Mouse (Mus musculus) lung, postnatal 36 days (tissue): Measurements from ENCODE around the gene Eif4e2.
A peak's percentile ranks its signal among the peaks of the same experiment; 100 is the strongest.

ENCODE experiments used
- DNase-seq: peaks from one replicate; pipeline ENCODE4 v3.0.0; 2022; ENCODE audit warnings: mixed read lengths

Gene Eif4e2

DNA sequence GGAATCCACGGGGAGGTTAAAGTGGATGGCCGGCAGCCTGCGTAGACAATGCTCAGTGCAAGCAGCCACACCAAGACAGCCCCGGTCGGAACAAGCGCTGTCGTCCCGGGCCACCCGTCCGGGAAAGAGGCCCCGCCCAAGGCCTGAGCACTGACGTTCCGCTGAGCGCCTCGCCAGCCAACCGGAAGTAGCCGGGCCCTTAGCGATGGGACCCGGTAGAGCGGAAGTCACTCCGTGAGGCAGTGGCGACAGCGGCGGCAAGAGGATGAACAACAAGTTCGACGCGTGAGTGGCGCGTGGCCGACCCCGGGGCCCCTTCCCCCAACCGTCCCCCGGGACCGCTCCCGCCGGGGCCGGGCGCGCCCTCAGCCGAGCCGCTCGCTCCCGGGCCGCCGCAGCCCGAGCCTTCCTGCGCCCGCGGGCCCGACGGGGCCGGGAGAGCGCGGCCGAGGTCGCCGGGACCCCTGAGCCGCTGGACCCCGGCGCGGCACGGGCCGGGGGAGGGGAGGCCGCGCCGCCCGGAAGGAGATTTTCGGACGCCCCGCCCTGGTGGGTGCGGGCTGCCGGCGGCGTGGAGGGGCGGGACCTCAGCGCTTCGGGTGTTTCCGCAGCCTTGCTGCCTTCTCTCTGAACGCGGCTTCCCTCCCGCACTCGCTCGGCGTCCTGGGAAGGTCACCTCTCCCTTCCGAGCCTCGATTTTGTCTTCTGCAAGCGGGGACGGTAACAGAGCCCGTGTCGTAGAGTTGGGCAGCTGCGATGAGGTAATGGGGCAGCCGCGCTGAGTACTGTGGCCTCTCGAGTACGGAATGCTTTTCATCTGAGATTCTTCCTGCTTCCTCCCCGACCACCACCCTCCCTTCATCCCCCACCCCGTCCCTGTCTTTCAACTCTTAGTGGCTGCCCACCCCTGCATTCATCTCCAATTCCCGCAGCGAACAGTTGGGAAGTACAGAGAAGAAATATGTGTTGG lies at the start of gene Eif4e2:
Gene Eif4e2 (plus strand): TSS at position 180 of the 970 bp plus-strand sequence.
- peak; percentile 96 for DNase-seq

DNA sequence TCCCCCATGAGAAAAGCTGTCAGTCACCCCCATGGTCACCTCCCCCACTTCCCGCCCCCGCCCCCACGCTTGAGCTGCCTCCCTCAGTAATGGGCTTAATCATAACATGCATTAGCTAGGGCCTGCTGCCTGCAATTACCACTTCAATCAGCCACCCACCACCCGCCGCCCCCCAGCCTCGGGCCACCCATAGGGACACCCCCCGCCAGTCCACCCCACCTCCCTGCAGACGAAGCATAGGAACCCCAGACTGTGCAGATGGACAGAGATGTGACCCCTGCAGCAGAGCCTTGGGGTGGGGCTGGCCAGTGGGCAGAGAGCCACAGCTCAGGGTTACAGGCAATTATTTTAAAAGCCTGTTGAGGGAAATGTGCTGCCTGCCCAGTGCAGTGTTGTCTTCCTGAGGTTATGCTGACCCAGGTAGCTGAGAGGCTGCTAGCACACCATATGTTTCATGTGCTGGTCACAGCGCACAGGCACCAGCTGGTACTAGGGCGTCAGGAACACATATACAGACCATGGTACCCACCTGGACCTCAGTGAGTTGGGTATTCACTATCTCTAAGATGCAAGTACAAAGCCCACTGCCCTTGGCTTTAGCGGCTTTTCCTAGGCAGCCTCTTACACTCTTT lies 49.4 kb upstream of the Eif4e2 start:
- DNase-seq = no peak

DNA sequence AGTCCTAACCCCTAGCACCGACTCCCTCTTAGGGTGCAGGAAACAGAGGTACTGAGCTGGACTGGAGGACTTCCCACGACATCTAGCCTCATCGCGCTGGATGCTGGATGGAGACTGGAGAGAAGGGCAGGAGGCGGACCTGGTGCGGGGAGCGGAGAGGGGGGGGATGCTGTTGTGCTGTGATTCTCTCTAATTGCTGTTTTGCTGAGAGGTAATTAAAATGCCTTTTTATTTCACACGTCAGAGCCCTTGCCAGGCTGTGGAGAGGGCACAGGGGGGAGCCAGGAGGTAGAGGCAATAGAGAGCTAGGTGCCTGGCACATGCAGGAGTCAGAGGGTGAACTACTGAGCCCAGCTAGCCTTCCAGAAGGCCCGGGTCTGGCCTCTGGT lies 48.9 kb upstream of the Eif4e2 start:
- no peak for DNase-seq

DNA sequence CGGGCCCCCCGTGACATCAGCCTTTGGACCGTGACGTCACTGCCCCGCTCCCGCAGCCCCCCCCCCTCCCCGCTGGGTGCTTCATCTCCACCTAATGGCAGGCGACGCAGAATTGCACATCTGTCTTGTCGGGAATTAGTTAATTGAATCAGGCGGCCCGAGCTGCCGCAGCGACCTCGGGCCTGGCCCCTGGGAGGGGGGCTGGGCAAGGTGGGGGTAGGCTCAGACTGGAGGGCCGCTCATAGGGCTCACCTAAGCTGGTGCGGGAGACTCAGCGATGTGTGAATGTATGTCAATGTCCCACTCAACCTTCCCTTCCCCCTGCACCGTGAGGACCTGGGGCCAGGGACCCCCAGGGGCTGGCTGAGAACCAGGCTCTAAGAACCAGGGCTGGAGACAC lies 43.3 kb upstream of the Eif4e2 start:
- DNase-seq = no peak

DNA sequence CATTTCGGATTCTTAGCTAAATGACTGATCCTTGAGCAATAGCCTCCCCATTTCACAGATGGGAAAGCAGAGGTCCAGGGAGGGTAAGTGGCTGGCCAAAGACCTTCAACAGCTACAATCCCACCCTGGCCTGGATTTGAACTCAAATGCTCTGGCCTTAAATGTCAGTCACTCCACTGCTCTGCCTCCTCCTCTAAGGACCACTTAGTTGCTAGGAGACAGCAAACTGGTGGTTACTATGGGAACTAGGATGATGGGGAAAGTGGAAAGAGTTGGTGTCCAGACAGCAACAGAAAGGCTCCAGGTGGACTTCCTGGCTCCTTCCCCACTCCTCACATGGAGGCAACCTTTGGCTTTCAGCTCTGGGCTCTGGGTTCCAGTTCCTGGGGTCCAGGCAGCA lies 42.4 kb upstream of the Eif4e2 start:
- no peak for DNase-seq

DNA sequence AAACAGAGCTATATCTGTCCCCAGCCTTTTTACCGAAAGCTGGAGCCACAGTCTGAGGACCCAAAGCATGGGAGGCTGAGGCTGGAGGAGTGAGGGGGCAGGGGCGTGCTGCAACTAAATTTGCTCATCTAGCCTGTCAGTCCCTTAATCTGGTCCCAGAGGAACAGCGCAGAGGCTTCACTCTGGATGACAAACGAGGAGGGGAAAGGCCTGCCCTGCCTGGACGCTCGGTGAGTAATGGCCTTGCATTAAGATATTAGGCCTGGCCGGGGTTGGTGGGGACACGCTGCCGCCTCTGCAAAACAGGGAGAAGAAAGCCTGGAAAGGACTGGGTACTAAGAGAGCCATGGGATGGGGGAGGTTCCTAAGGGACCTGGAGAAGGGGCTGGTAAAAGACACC lies 41.4 kb upstream of the Eif4e2 start:
- no peak for DNase-seq

DNA sequence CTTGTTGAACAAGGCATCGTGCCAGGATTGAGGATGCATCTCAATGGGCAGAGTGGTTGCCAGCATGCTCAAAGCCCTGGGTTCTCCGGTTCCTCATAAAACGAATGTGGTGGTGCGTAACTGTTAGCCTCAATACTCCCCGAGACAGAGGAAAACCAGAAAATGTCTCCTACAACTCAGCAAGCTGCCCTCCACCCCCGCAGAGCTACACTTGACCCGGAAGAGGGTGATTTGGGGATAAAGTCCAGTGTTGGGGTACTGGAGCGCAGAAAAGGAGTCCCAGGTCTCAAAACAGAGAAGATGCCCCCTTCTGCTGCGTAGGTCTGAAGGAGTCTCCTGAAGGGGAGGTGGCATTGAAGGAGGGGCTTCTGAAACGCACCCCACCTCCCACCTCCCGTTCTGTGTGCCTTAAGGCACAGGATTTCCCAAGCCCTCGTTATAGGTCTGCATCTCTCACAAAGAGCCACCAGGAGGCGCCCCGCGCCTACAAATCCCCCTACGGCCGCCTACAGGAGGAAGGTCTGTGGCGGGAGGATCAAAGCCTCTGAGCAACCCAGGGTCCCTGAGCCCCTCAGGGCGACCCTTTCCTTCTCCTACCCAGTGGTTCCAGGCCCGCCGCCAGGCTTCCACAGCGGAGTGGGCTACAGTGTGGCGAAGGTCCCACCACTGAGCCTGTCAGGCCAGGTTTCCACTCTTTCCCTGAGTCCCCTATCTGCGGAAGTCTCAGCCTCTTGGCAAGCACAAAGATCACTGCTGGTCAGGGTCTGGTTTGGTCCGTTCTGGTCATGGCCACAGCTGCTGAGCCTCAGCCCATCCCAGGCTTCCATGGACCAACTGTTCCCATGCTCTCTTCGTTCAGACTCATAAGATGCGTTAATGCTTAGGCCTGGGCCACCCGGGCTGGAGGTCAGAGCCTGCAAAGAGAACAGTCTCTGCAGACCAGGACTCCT lies 39.4 kb upstream of the Eif4e2 start:
- peak; percentile 73 for DNase-seq

DNA sequence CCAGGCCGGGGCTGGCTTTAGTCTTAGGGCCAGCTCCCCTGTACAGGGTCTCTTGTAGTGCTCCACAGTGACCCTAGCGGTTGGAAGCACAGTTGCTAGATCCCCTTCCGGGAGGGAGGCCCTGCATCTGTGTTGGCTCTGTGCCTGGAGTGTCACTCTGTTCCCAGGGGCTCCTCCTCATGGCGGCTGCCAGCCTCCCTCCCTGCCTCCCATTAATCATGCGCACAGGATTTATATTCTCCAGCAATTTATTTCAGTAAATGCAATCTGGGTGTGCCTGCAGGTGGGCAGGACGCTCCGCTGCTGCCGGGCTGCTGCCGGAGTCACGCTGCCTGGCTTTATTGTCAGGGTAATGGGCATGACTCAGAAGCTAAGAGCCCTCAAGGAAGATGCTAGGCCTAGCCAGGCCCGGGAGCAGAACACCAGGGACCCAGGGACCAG lies 37.8 kb upstream of the Eif4e2 start:
- DNase-seq = peak; percentile 24

DNA sequence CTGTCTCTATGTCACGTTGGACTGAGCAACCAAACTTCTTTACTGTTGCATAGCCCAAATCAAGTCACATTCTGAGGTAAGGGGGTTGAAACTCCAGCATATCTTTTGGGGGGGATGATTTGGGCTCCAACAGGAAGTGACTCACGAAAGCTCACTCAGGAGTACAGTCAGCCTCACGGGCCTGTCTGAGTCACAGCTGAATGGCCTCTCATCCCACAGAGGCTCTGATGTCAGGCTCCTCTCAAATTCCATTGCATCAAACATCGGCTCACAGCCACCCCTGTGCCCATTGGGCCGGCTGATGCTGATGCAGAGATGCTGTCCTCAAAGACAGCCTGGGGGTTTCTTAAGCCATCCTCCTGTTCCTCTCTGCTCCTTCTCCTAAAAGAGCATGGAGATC lies 32.8 kb upstream of the Eif4e2 start:
- DNase-seq = no peak

DNA sequence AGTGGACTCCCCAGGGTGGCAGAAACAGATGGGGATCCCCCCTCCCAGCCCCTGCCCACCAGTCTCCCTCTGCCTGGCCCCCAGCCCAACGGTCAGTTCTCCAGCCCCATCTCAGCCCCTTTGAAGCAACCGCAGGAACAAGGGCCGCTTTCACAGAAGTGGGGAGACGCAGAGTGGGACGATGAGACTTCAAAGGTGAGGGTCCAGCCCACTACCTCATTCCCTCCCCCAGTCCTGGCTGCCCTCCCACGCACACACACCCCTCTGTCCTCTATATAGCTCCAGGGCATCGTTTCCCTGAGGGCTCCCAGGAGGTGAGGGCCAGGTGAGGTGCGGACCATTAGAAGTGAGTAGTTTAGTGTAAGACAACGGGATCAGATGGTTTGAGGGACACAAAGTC lies 30.7 kb upstream of the Eif4e2 start, which contains the start of gene Prss56:
Gene Prss56 (plus strand): TSS at position 301 of the 400 bp plus-strand sequence.
- no peak for DNase-seq

DNA sequence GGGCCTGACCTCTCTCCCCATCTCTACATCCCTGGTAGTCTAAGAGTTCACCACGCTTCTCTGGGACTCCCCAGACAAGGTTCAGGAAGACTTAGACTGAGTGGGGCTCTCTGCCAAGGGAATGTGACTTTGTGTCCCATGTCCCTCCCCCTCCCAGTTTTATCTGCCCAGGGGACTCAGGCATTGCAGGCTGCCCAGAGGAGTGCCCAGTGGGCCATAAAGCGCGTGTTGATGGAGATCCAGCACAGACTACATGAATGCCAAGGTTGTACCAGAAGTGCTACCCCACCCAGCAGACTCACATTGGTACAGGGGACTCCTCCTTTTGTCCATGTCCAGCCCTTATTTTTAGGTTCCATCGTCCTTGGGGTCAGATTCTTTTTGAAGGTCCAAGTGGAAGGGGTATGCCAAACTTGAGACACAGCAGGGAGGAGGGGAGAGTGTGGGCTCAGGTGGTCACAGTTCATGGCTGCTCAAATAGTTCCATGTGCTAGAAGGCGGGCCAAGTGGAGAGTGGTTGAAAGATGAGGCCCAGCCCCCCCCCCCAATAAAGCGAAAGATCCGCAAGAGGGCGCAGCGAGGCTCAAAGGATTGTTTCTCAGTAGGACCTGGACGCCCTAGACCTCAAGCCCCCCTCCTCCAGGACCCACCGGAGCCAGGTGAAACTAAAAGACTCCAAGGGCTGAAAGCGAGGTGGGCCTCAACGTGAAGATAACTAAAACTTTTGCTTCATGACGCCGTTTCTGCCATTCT lies 29.5 kb upstream of the Eif4e2 start:
- no peak for DNase-seq

DNA sequence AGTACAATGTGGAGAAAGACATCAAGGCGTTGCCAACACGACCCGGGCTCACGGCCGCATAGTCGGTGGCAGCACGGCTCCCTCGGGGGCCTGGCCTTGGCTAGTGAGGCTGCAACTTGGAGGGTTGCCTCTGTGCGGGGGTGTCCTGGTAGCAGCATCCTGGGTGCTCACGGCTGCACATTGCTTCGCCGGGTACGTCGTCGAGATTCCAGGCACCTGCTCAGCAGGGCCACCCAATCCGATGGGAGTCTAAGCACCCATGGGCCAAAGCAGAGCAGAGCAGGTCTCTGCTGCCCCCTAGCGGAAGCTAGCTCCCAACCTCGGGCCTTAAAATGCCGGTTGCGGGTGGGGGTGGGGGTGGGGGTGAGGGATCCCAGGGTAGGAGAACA lies 29.0 kb upstream of the Eif4e2 start:
- DNase-seq = peak; percentile 81

DNA sequence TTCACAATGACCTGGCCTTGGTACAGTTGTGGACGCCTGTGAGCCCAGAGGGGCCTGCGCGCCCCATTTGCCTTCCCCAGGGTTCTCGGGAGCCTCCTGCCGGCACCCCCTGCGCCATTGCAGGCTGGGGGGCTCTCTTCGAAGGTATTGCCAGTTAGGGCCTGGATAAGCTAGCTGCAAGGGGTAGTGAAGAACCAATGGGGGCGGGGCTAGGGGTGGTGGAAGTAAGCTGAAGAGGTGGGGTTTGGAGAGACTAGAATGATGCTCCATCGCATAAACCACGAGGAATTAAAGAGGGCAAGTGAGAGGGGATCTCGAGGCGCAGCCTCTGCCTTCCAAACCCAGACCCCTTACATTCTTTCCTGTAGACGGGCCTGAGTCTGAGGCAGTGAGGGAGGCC lies 28.2 kb upstream of the Eif4e2 start:
- no peak for DNase-seq

DNA sequence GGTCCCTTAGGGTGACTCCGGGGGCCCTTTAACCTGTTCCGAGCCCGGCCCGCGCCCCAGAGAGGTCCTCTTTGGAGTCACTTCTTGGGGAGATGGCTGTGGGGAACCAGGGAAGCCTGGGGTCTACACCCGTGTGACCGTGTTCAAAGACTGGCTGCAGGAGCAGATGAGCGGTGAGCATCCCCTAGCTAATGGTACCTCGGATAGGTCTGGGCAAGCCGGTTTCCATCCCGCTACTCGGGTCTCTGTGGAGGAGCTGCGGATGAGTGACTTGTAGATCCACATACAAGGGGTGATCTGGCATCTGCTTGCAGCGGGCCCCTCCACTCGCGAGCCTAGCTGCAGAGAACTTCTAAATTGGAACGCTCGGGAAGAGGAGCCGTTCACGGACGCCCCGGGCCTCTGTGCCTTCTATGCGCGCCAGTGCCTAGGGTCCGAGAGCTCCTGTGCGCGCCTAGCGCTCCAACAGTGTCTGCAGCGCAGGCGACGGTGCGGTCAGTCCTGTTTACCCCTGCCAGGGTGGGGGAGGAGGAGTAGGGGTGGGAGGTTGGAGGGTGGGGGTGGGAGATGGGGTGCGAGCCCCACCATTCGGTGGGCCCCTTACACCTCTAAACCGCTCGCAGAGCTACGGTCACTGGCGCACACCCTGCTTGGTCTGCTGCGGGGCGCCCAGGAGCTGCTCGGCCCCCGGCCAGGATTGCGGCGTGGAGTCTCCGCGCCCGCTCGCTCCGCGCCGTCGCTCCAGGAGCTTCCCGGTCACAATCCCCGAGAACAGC lies 27.3 kb upstream of the Eif4e2 start:
- no peak for DNase-seq

DNA sequence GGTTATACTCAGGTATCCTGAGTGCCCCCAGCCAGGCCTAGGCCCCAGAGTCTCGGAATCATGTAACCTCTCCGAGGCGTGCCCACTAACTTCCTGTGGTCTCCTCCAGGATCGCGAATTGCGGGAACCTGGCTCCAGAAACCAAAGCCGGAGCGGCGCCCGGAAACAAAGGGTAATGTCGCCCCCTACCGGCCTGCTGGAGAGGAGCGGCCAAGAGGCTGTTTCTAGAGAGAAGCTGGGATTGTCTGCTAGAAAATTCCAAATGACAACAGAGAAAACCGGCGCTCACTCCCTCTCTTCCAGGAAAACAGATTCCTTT lies 26.7 kb upstream of the Eif4e2 start:
- DNase-seq = peak; percentile 75

DNA sequence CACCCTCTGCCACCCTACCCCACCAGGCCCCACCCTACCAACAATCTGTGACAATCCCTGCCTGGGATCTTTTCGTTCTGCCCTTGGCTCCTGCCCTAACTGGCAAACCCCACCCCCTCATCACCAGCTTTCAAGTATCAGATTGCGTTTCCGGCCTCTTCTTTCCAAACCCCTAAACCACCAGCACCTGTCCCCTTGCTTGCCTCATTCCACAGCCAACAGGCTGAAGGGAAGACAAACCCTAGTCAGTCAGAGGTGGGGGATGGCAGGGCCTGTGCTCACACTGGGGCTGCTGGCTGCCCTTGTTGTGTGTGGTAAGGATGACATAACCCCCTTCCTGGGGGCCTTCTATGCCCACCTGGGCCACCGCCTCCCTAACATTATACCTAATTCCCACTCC lies 23.3 kb upstream of the Eif4e2 start, which contains the start of gene Chrnd:
Gene Chrnd (plus strand): TSS at position 179 of the 400 bp plus-strand sequence.
- no peak for DNase-seq

DNA sequence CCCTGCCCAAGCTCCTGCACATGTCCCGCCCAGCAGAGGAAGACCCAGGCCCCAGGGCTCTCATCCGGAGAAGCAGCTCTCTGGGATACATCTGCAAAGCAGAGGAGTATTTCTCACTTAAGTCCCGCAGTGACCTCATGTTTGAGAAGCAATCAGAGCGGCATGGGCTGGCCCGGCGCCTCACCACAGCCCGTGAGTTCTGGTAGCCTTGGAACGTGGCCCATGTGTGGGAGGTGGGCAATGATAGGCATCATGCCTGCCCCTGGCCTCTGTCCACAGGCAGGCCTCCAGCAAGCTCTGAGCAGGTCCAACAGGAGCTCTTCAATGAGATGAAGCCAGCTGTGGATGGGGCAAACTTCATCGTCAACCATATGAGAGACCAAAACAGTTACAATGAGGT lies 16.4 kb upstream of the Eif4e2 start:
- DNase-seq = no peak

DNA sequence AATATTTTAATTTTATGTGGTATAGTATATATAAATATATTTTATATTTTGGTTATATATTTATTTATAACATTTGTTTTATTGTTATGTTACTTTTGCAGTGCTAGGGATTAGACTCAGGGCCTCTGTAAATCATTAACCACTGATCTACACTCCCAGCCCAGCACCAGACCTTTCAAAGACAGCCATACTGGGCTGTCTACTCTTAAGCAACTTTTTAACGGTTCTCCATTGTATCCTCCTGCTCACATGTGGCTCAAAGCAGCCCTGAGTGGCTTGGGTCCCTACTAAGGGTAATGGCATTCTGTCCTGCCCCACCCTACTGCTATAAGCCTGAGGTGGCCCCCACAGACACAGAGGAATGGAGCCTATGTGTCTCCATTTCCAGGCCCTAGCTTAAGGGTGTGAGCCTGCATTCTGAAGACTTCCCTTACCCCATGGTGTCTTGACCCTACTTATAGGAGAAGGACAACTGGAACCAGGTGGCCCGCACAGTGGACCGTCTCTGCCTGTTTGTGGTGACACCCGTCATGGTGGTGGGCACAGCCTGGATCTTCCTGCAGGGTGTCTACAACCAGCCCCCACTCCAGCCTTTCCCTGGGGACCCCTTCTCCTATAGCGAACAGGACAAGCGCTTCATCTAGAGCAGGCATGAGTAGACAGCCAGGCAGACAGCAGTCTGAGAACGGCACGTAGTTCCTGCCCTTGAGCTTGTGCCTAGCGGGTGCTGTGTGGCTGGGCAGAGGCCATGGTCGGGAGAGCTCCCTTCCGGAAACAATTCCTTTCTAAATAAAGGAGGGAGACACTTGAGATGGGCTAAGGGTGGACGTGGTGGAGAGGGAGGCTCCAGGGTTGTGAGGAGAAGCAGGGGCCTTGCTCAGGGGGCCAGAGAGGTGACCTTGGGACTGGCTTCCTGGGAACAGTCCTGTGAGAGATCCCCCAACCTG lies 15.3 kb upstream of the Eif4e2 start:
- DNase-seq = no peak

DNA sequence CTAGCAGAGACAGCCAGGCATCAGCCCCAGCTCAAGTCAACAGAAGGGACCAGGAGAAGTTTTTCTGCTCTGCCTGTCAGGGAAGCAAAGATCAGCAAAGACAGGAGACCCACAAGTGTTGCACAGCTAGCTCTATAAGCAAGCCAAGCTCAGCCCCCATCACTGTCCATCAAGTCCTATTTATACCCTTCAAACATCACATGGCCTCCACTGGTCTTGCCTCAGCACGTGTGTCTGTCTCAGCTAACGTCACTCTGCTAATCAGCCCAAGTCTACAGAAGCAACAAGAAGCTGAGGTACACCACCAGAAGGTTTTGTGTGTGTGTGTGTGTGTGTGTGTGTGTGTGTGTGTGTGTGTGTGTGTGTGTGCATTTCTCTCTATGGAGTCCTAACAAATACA lies 12.9 kb upstream of the Eif4e2 start:
- DNase-seq = no peak

DNA sequence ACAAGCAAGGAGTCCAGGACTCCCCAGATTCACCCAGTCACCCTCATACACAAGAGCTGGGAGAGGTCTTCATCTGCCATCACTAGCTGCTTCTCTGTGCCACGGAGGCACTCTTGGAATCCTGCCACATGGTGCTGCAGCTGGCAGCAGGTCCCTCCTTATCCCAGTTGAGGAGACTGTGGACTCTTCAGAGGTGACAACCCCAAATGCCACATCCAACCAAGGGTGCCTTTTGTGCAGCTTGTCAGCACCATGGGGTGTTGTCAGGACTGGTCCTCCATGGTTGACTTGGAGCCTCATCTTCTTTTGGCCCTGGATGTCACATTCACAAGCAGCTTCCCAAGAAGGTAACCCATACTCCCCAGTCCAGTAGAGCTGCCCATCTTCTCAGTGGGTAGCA lies 11.9 kb upstream of the Eif4e2 start:
- no peak for DNase-seq
